Mouse (Mus musculus) stomach, embryonic 16.5 days (tissue): Measurements from ENCODE around the gene Sdr42e1. TPM values are rescaled to one million over a fixed set of nuclear protein-coding genes. Genes with fewer than 3 reads are reported as not detected.
A peak's percentile ranks its signal among the peaks of the same experiment; 100 is the strongest.

Experiments
- ATAC-seq: fragments of 200-750 bp; cut with Nextera tagmentation; 2 replicates; pipeline ENCODE4 v1.8.0; 2017; ENCODE audit warnings: moderate number of reproducible peaks, moderate TSS enrichment; ENCODE audit not compliant: insufficient read depth, low FRiP score
- H3K27ac ChIP-seq: fragments of 300-500 bp; sonication (generic); 2 replicates; pipeline ENCODE4 v1.5.1; 2014; ENCODE audit warnings: low read length
- H3K27me3 ChIP-seq: fragments of 300-500 bp; sonication (generic); 2 replicates; pipeline ENCODE4 v1.6.1; 2014; ENCODE audit warnings: low read length, control low read depth, mixed read lengths; ENCODE audit not compliant: control insufficient read depth, insufficient read depth
- H3K36me3 ChIP-seq: fragments of 300-500 bp; sonication (generic); 2 replicates; pipeline ENCODE4 v1.6.1; 2014; ENCODE audit warnings: low read length; ENCODE audit not compliant: control insufficient read depth, insufficient read depth
- H3K4me1 ChIP-seq: fragments of 300-500 bp; sonication (generic); 2 replicates; pipeline ENCODE4 v1.6.1; 2014; ENCODE audit warnings: low read length, control low read depth, mixed read lengths; ENCODE audit not compliant: control insufficient read depth, insufficient read depth
- H3K4me2 ChIP-seq: fragments of 300-500 bp; sonication (generic); 2 replicates; pipeline ENCODE4 v1.6.1; 2014; ENCODE audit warnings: low read depth, low read length, mixed read lengths
- H3K4me3 ChIP-seq: fragments of 300-500 bp; sonication (generic); replicated peaks from 2 replicates; pipeline ENCODE4 v1.5.1; 2014; ENCODE audit warnings: mild to moderate bottlenecking, low read length
- H3K9ac ChIP-seq: fragments of 300-500 bp; sonication (generic); 2 replicates; pipeline ENCODE4 v1.6.1; 2014; ENCODE audit warnings: low read length
- H3K9me3 ChIP-seq: fragments of 300-500 bp; sonication (generic); replicated peaks from 2 replicates; pipeline ENCODE4 v1.6.1; 2016; ENCODE audit warnings: low read length, control low read depth; ENCODE audit not compliant: control insufficient read depth
- WGBS: fragments of 180-500 bp; shearing (Covaris S2); extraction: QIAGEN DNeasy Blood & Tissue Kit; methylation state at CpG from one replicate; pipeline ENCODE4 v1.1.7; 2014; 5-methylcytosine and 5-hydroxymethylcytosine counted together
- polyA plus RNA-seq: library from polyadenylated mRNA; unstranded; fragments of >200 nt; fragmentation: Nextera tagmentation; extraction: Ambion mirVana; gene quantifications from 2 replicates; pipeline ENCODE4 v1.2.1, GENCODE M21; 2015

The Sdr42e1 gene
- polyA plus RNA-seq = 14.0 and 18.1 TPM in 2 replicates

- no peaks in the 10 kb centered on the region for H3K9me3 ChIP-seq
- 11% methylated on average over 17 of the region's 17 CpGs for WGBS
- no peak within 1 kb of the TSS for H3K27ac ChIP-seq
- no peaks in the 10 kb centered on the region; the same call in 1 of the 2 replicates for H3K27me3 ChIP-seq
- H3K4me2 ChIP-seq = peak within 1 kb of the TSS; percentile 85
- ATAC-seq = peak; percentile 49; the same call in 1 of the 2 replicates
- H3K9ac ChIP-seq = peak within 1 kb of the TSS; percentile 85
- no peaks in the 10 kb centered on the region for H3K4me1 ChIP-seq
- no peaks in the 10 kb centered on the region for H3K36me3 ChIP-seq
- H3K4me3 ChIP-seq = peak within 1 kb of the TSS; percentile 70
Observed at GRCm38 (mm10) chr8:117673430-117673830, at the start of gene Sdr42e1. TSS of gene Sdr42e1 (minus strand) at chr8:117673689.

GRCm38 (mm10) chr8:117718152-117718860 lies 44.8 kb upstream of the Sdr42e1 start:
- no peaks in the 10 kb centered on the region for H3K36me3 ChIP-seq
- H3K27ac ChIP-seq = peak overlapping the region; percentile 4; the same call in 1 of the 2 replicates
- H3K4me1 ChIP-seq = 0 out of 2 replicates have a peak, but pooled peaks cover 3% of the 10 kb centered on the region
- no peaks in the 10 kb centered on the region for H3K27me3 ChIP-seq
- no peak overlapping the region for H3K4me2 ChIP-seq
- 46% methylated on average over 14 of the region's 14 CpGs for WGBS
- H3K9me3 ChIP-seq = no peaks in the 10 kb centered on the region
- ATAC-seq = no peak
- no peak overlapping the region for H3K9ac ChIP-seq
- H3K4me3 ChIP-seq = no peak overlapping the region

DNA sequence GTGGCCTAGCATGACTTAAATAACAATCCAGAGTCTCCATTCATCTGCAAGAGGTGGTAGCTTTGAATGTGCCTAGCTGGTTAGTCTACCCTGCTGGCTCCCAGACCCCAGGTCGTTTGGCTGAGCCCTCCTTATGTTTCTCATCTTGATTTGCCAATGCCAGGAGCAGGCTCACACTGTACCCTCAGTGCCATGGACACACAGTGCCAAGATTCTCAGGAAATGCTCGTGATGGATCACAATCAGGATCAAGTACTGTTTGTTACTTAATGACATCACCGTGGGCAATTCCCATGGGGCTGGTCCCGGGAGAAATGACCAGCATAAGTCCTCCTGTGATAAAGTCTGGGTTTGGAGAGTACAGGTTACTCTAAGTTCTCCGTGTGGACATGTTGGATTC lies 42.4 kb upstream of the Sdr42e1 start:
- WGBS = 72% methylated on average over 5 of the region's 5 CpGs
- H3K36me3 ChIP-seq = no peaks in the 10 kb centered on the region
- peak overlapping the region; percentile 24; the same call in 1 of the 2 replicates for H3K27ac ChIP-seq
- H3K9ac ChIP-seq = no peak overlapping the region
- no peak; the same call in 1 of the 2 replicates for ATAC-seq
- no peaks in the 10 kb centered on the region for H3K27me3 ChIP-seq
- no peaks in the 10 kb centered on the region; the same call in 1 of the 2 replicates for H3K9me3 ChIP-seq
- 0 out of 2 replicates have a peak, but pooled peaks cover 3% of the 10 kb centered on the region for H3K4me1 ChIP-seq
- no peak overlapping the region for H3K4me2 ChIP-seq
- H3K4me3 ChIP-seq = no peak overlapping the region

GRCm38 (mm10) chr8:117714604-117715003 lies 41.1 kb upstream of the Sdr42e1 start:
- 84% methylated on average over 5 of the region's 5 CpGs for WGBS

DNA sequence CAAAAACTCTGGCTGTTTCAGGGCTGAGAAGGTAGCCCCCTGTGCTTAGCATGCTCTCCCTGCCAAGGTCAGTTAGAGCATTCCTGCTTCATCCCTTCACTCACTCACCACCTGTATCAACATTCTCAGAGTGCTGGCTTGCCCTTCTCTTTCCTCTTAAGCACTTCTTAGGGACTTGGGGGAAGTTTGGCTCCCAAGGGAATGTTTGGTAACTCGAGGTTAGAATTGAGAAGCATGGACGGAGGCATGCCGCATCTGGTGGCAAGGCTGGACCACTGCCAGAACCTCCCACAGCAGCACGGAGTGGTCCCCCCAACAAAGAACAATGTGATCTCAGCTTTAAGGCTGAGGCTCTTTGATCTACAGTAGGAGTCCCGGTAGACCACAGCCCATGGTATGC lies 38.7 kb upstream of the Sdr42e1 start:
- Histone ChIP-seq H3K27me3 (no peaks in the 10 kb centered on the region), H3K4me3 (no peak overlapping the region), H3K36me3 (no peaks in the 10 kb centered on the region), H3K4me1 (no peaks in the 10 kb centered on the region), H3K9me3 (no peaks in the 10 kb centered on the region; the same call in 1 of the 2 replicates), H3K27ac (no peak overlapping the region), H3K9ac (no peak overlapping the region), H3K4me2 (no peak overlapping the region)
- 51% methylated on average over 5 of the region's 5 CpGs for WGBS
- ATAC-seq = no peak

More at GRCm38 (mm10) chr8:117714604-117715003, 41.1 kb upstream of the Sdr42e1 start:
- H3K4me3 ChIP-seq = no peak overlapping the region
- ATAC-seq = no peak
- no peak overlapping the region for H3K9ac ChIP-seq
- no peak overlapping the region for H3K27ac ChIP-seq
- no peaks in the 10 kb centered on the region for H3K27me3 ChIP-seq
- H3K36me3 ChIP-seq = no peaks in the 10 kb centered on the region
- no peaks in the 10 kb centered on the region; the same call in 1 of the 2 replicates for H3K9me3 ChIP-seq
- H3K4me1 ChIP-seq = 0 out of 2 replicates have a peak, but pooled peaks cover 3% of the 10 kb centered on the region
- no peak overlapping the region for H3K4me2 ChIP-seq

DNA sequence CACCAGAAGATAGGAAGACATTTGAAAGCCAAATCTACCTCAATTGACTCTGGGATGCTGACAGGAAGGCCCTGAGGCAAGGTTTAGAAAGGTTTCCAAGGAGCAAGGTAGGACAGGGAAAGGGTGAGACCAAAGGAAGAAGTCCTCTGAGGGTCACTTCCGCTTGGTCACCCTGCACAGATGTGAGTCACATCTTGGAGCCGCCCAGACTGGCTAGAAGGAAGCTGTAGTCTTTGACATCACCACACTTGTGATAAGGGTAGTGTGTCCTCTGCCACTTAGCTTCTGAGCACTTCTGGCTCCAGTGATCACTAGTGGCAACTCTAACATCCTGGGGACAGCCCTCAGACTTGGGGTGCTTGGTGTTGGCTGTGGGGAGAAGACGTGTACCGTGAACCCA lies 32.7 kb upstream of the Sdr42e1 start:
- no peak for ATAC-seq
- no peaks in the 10 kb centered on the region for H3K9me3 ChIP-seq
- WGBS = 85% methylated on average over 4 of the region's 4 CpGs

DNA sequence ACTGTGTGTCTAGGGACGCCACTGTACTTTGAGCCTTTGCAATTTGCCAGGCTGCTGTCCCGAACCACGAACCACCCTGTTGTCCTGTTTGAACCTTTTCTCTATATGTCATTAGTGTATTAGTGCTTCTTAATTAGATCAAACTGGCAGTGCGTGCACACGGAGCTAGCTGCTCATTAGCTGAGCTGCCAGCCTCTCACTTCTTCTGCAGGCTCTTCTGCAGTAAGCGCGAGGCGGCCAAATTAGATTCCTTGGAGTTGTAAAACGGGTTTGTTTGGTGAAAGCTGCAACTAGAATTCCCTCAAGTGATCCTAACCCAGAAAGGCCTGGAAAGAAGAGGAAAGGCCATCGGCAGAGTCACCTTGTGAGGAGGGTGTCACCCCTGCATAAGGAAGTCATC lies 29.2 kb upstream of the Sdr42e1 start:
- peak overlapping the region; percentile 66 for H3K27ac ChIP-seq
- no peaks in the 10 kb centered on the region for H3K36me3 ChIP-seq
- H3K4me1 ChIP-seq = no peaks in the 10 kb centered on the region
- 53% methylated on average over 10 of the region's 10 CpGs for WGBS
- peak overlapping the region; percentile 41 for H3K9ac ChIP-seq
- H3K27me3 ChIP-seq = no peaks in the 10 kb centered on the region
- H3K4me2 ChIP-seq = peak overlapping the region; percentile 25
- H3K9me3 ChIP-seq = no peaks in the 10 kb centered on the region
- H3K4me3 ChIP-seq = peak overlapping the region; percentile 28
- ATAC-seq = no peak

More for the DNA sequence above, 32.7 kb upstream of the Sdr42e1 start:
- H3K4me3 ChIP-seq = no peak overlapping the region
- H3K27me3 ChIP-seq = no peaks in the 10 kb centered on the region
- no peak overlapping the region for H3K4me2 ChIP-seq
- H3K27ac ChIP-seq = no peak overlapping the region
- no peaks in the 10 kb centered on the region for H3K36me3 ChIP-seq
- no peak overlapping the region for H3K9ac ChIP-seq
- no peaks in the 10 kb centered on the region for H3K4me1 ChIP-seq

GRCm38 (mm10) chr8:117701859-117702258 lies 28.4 kb upstream of the Sdr42e1 start, which contains the start of gene Hsd17b2:
TSS of gene Hsd17b2 (plus strand) at chr8:117701904.
- Histone ChIP-seq H3K9me3 (no peaks in the 10 kb centered on the region), H3K9ac (peak within 1 kb of the TSS; percentile 61), H3K36me3 (no peaks in the 10 kb centered on the region), H3K4me3 (peak within 1 kb of the TSS; percentile 28), H3K4me1 (no peaks in the 10 kb centered on the region), H3K27me3 (no peaks in the 10 kb centered on the region), H3K4me2 (peak within 1 kb of the TSS; percentile 34), H3K27ac (peak within 1 kb of the TSS; percentile 66)
- 36% methylated on average over 13 of the region's 13 CpGs for WGBS
- ATAC-seq = peak; percentile 54; the same call in 1 of the 2 replicates

DNA sequence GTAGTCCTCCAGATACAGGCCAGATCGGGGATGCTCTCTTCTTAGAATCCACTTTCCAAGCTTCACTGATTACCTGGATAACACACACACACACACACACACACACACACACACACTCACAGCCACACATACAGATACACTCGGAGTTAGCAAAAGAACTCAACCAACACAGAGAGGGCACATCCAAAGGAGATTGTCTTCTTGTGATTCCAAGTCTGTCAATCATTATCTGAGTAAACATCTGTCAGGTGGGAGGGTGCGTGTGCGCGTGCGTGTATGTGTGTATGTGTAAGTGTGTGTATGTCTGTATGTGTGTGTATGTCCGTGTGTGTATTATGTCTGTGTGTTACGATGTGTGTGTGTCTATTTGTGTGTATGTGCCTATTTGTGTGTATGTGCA lies 27.8 kb upstream of the Sdr42e1 start:
- H3K4me3 ChIP-seq = peak overlapping the region; percentile 28
- peak overlapping the region; percentile 66 for H3K27ac ChIP-seq
- no peaks in the 10 kb centered on the region for H3K27me3 ChIP-seq
- H3K9me3 ChIP-seq = no peaks in the 10 kb centered on the region
- WGBS = 84% methylated on average over 8 of the region's 8 CpGs
- H3K36me3 ChIP-seq = no peaks in the 10 kb centered on the region
- no peak for ATAC-seq
- peak overlapping the region; percentile 34; the same call in 1 of the 2 replicates for H3K4me2 ChIP-seq
- H3K4me1 ChIP-seq = no peaks in the 10 kb centered on the region
- no peak overlapping the region for H3K9ac ChIP-seq
